Mouse (Mus musculus) kidney, postnatal 10 days (tissue): ENCODE measurements around the gene Bcas1.

ENCODE experiments used
- DNase-seq: peaks from one replicate; pipeline ENCODE4 v3.0.0; 2021; ENCODE audit warnings: mixed read lengths

Gene Bcas1

DNA sequence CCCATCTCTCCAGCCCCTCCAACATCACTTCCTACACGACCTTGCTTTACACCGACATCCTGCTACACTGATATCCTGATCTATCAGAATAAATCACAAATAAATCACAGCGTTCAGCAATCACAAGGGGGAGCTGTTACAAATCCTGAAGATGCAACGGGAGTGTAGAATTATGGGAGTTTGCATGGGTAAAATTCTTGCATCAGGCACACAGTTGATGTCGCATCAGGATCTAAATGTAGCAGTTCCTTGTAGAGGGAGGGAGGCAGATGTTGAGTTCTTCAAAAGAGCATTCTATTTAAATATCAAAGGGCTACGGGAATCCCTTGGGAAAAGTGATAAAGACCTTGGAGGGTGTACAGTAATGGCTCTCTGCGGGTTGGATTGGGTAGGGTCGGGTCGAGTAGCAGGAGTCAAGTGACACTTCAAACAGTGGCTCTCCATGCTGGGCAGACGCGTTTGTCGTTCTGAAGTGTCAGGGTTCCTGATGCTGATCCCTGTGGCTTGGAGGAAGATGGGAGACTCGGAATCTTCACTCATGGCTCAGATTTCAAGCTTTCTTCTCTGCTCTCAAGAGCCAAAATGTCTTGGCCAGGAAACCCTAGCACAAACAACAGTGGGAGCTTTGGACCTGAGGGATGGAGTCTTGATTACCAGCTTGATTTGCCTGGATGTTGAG is 16.0 kb downstream of the Bcas1 start:
- DNase-seq, result no peak

- DNase-seq, result no peak
Observed at GRCm38 (mm10) chr2:170410677-170411489, 16.8 kb downstream of the Bcas1 start.

GRCm38 (mm10) chr2:170406438-170406837 is 21.2 kb downstream of the Bcas1 start:
- DNase-seq, result no peak

DNA sequence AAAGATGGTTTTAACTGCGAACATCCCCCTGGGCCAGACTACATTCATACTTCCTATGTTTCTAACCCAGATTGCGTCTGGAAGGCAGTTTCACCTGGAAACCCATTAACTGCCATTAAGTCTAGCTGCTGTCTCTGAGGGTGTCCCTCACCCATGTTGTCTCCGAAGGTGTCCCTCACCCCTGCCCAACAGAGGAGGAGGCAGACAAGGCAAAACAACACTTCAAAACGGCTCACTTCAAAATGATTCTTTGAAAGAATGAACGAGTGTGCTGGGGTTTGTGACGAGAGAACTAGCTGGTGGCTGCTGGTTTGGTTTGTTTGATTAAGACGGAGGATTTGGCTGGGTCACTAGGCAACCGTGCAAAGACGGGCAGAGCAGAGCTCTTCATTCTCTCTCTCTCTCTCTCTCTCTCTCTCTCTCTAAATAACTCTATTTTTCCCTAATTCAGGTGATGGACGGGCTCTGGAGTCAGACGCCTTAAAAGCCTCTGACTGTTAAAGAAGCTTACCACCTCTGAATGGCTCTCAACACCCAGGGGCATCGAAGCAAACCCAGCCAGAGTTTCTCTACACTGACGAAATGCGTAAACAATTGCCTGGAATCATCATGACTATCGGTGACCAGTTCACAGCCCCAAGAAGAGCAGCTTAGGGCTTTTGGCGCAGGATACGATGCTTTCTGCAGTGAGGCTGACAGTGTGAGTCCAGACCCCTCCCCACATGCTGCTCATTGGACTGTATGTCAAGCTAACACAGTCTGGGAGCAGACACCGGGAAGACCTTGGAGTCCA is 22.7 kb downstream of the Bcas1 start:
- DNase-seq, result no peak

DNA sequence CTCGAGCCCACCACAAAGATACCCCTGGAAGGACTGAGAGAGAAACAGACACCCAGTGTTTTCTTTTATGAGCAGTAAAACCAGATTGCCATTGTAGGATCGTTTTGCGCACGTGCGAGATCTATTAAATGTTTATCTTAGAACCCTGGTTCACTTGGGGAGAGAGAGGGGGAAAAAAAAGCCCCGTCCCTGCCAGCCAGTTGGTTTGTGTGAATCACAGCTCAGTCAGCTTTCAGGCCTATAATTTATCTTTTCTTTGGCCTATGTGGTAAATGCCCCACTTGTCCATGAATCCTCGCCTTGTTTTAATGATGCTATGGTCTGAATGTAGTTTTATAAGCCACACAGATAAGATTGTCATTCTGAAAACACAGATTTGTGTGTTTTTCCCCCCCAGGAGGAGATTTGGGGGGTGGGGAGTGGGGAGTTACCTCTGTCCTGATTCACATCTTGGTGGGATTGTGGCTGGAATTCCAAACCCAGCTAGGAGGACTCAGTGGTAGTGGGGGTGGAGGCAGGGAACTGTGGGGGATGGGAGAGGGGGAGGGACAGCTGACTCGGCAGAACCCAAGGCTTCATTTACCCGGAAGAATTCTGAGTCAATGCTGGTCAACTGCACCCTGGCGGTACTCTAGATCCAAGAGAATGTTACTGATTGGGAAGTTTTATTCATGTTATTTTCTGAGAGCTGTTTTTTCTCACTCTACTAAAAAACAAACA is 23.8 kb downstream of the Bcas1 start:
- DNase-seq, result no peak

DNA sequence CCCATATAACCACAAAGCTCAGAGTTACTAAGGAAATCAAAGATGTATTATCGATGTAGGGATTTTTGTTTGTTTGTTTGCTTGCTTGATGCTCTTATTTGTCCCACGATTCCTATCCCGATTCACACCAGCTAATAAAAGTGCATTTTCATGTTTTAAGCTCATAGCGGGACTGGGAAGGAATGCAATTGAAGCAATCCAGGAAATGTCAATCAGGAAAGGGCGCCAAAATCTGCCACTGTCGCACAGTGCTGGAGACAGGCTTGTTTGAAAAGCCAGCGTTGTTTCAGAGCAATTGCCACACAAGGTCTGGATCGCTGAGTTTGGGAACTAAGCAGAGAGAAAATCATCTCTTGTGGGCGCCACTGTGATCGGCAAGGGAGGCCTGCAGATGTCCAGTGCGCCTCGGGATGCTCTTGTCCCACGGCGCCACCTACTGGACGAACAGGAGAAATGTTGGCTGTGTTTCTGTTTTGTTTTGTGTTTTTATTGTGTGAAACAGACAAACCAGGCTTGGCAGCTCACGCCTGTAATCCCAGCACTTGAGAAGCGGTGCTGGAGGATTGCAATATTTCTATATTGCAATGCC is 26.3 kb downstream of the Bcas1 start:
- DNase-seq, result peak; percentile 82

GRCm38 (mm10) chr2:170400666-170401065 is 27.0 kb downstream of the Bcas1 start:
- DNase-seq, result no peak

GRCm38 (mm10) chr2:170391994-170392393 is 35.7 kb downstream of the Bcas1 start:
- DNase-seq, result no peak

DNA sequence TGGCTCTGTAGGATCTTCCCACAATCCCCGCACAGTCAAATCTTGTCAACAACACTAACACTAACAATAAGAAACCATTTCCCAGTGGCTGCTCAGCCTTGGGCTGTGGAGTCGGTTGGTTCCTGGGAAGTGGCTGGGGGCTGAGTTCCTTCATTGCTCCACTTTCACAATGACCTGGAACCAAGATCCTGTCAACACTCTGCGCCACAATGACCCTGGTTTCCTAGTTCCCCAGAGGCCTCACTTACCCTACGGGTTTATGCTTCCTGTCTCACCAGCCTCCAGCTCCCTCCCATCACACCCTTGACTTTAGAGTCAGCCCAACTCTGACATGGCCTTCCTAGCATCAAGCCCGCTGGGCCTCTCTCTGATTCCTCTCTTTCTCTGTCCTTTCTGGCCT is 39.3 kb downstream of the Bcas1 start:
- DNase-seq, result no peak

GRCm38 (mm10) chr2:170385556-170385955 is 42.1 kb downstream of the Bcas1 start:
- no peak for DNase-seq

DNA sequence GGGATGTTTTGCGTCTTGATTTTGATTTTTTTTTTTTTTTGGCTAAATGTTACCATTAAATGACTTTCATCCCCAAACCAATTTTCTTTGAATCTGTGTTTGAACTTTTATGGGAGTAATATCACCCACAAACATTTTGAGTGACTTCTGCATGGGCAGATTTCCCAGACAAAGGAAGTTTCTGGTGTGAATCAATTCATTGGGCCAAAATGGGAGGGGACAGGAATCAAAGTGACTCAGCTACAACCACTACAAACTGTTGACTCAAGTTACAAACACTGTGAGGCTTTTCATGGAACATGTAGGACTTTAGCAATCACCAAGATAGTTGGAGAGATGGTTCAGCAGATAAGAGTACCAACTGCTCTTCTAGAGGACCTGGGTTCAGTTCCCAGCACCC is 42.9 kb downstream of the Bcas1 start:
- DNase-seq, result no peak

- DNase-seq, result no peak
Observed at GRCm38 (mm10) chr2:170373391-170373790, 54.3 kb downstream of the Bcas1 start.

GRCm38 (mm10) chr2:170365676-170366075 is 62.0 kb downstream of the Bcas1 start:
- DNase-seq, result no peak

DNA sequence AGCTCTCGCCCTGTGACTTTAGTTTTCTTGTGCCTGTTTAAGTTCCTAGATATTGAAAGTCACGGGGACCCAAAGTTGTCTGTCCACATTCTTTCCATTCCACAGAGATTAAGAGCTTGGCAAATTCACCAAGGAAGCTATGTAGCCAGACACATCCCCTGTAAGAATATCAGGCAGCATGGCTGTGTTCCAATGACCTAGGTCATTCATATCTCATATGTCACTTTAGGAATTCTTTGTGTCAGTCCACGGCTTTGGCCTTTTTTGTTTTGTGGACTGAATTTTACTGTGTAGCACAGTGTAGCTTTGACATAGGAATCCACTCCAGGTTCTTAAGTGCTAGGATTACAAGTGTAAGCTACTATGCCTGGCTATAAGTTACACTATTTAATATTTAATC is 62.4 kb downstream of the Bcas1 start:
- peak; percentile 51 for DNase-seq

GRCm38 (mm10) chr2:170356667-170357374 is 70.8 kb downstream of the Bcas1 start:
- DNase-seq, result peak; percentile 57

DNA sequence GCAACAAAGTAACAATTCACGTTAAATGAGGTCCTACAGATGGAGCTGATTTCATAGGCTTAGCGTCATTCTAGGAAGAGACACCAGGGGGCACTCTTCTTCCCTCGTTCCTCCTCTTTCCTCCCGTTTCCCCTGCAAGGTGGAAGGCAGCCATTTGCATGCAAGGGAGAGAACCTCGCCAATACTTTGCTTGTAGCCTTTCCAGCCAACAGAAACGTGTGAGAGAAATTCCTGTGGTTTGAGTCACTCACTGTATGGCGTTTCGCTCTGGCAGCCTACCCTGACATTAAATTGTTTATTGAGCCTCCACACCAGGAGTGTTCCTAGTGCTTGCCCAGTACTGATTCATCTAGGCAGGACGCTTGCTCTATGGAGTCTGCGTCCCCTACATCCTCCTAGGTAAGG is 72.7 kb downstream of the Bcas1 start:
- peak; percentile 88 for DNase-seq

GRCm38 (mm10) chr2:170352273-170352672 is 75.4 kb downstream of the Bcas1 start:
- no peak for DNase-seq

GRCm38 (mm10) chr2:170351847-170352246 is 75.8 kb downstream of the Bcas1 start:
- no peak for DNase-seq

- no peak for DNase-seq
Observed at GRCm38 (mm10) chr2:170349784-170350183, 77.9 kb downstream of the Bcas1 start.

GRCm38 (mm10) chr2:170349096-170349495 is 78.5 kb downstream of the Bcas1 start:
- no peak for DNase-seq

DNA sequence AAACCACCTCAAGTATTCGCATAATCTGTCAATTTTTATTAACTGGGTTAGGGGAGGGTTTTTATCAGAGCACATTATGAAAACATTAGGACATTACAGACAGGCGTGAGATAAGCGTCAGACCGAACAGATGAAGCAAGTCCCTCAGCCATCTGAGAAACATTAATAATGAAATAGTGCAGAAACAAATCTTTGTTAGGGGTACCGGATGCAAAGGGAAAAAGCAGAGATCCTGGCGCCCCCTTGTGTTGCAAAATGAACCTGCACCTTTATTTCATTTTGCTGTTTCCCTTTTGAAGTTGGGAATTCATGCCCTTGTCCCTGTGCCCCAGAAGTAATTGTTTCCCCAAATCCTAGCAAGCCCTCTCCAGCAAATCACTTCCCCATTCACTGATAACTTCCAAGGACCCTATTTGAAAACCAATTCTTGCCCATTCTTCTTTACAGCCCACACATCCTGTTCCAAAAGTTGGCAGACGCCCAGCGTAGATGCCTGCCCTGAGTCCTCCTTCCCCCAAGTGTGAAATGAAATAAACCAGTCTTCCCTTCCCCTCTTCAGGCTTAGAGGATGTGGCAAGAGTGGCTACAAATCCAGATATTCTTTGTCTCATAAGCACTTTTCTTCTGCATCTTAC is 80.4 kb downstream of the Bcas1 start:
- DNase-seq, result peak; percentile 77
